Mouse (Mus musculus): Measurements from ENCODE around the gene Fbln2.

Gene Fbln2

DNA sequence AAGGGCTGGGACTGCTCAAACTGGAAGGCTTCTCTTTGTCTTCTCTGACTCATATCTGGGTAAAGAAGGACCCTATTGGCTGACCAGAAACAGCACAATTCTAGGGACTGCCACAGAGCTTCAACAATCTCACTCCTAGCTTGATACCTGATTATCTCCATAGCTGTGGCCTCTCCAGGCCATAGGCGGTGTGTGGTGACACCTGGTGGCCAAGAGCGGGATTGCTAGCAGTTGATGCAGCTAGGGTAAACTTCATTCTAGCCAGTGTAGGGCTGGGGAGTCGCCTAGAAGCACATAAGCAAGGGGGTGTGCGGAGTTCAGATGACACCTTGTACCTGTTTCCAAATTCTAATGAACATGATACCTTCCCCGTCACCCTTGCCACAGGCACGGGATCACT lies 69.0 kb downstream of the Fbln2 start:
- peak; percentile 64 for DNase-seq (ENCODE audit: low spot score)

DNA sequence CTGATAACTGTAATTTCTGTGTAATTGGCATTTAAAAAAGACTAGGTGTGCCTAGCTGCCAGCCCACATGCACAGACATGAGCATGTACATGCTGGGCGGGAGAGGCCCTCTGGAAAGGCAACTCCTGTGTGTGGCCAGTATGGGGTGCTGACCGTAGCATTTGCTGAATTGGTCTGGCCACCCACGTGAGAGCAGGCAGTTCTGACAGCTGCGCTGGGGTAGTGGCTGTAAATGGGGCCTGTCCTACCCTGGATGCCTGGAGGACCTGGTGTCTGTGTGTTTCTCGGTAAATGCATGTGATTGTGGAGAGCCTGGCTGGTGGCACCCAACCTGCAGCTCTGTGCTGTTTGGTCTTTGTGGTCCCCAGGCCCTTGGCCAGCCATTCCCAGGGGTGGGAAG lies 69.5 kb downstream of the Fbln2 start:
- DNase-seq (ENCODE audit: low spot score): no peak

DNA sequence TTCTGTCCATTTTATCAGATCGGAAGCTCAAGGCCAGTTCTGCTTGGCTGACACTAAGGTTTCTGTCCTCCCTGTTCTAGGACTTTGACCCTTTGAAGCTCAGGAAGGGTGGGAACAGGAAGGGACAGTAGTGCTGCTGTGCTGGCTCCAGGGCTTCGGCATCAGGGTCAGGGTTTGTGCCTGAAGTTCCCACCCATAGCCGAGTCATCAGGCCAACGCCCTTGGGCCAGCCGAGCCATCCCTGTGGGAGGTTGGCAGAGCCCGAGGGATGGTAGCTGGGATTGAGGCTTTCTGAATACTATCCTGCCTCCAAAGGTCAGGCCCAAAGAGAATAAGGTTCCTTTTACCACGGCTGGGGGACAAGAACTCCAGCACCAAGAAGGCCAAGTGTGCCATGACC lies 70.8 kb downstream of the Fbln2 start:
- no peak for DNase-seq (ENCODE audit: low spot score)

DNA sequence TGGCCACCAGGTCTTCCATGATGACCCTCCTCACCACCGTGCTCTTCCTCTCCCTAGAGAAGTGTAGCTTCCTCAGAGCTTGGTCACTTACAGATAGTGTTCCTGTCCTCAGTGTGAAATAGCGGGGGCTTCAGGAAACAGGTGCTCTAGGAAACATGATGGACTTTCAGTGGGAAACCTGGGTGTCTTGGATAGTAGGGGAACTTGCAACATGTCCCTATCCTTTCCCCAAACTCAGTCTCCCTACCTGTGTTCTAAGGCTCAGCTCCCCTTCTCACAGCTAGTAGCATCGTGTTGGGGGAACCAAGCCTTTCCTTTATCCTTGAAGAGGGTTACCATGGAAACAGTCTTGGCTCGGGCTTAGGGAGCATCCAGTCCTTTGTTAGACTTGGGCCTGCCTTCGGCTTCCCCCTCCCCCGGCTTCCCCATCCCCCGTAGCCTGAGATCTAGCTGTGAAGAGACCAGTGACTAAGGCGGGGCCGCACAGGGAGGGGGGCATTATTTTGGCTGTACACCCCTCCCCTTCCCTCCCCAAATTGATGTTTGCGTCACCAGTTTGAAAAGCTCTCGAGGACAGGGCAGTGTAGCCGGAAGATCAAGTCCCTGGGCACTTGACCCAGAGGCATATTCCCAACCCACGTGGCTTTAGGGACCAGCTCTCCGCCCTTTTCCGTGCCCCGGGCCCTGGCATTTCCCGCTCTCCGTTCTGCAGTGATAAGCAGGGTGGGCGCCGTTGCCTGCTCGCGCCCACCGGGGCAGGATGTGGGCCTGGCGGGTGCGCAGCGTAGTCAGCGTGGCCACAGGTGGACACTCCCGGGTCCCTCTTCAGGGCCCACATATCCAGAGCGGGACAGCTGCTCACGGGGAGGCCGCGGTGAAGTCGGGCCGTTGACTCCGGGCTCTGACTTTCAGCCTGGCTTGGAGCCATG lies 72.5 kb downstream of the Fbln2 start:
- DNase-seq (ENCODE audit: low spot score): no peak

DNA sequence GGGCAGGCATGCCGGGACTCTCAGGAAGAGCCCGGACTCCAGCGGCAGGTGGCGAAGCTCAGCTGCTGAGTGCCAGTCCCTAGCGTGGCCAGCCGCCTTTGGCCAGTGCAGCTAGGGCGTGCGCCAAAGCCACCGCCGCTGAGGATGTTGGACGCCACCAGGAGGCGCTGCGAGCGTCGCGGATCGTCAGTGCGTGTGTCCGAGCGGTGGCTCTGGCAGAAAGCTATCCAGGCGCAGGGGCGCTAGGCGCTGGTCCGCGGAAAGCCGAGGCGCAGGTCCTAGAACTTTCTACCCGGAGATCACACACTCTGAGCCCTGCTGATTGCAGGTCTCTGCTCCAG lies 73.2 kb downstream of the Fbln2 start:
- DNase-seq (ENCODE audit: low spot score): no peak

DNA sequence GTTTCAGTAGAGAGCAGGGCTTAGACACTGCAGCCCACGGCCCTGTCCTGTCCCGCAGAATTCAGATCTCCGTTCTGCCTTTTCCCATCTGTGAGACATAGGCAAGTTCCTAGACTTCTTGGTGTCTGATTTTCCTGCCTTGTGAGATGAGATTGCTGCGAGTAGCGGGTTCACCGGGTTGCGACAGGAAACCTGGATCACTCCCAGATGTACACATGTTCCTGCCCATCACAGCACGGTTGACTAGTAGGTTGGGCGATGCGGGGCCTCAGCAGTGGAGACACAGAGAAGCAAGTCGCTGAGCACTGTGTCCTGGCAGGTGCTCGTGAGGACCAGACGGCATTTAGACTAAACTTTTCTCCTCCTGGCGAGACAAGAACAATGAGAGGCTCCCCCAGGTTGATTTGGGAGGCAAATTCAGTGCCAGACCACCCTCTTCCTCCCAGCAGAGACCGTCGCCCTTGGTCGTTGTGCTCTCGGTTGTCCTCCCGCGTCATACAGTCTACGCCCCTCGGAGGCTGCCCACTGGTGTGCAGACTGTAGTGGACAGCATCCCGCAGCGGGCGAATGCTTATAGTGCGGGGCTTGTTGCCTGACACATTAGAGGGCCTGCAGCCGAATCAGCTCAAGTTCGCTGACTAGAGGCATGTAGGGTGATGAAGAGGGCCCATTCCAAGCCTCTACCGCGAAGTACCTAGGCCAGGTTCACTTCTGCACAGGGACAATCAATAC lies 73.7 kb downstream of the Fbln2 start:
- DNase-seq (ENCODE audit: low spot score): no peak

DNA sequence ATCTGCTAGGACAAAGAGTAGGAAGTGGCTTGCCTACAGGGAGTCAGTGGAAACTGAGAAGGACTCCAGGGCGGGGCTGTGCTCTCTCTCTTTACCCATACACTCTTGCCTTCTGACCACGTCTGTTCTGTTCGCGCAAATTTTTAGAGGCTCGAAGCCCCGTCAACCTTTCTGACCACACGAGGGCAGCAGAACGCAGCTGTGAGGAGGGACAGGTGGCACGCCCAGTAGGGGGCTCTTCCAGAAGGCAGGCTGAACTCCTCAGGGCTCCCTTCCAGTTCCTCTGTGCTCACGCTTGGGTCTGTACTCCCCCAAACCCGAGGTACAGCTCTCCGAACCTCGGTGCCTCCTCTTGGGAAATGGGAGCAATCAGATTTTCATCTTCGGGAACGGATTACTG lies 74.4 kb downstream of the Fbln2 start:
- DNase-seq (ENCODE audit: low spot score): peak; percentile 19

DNA sequence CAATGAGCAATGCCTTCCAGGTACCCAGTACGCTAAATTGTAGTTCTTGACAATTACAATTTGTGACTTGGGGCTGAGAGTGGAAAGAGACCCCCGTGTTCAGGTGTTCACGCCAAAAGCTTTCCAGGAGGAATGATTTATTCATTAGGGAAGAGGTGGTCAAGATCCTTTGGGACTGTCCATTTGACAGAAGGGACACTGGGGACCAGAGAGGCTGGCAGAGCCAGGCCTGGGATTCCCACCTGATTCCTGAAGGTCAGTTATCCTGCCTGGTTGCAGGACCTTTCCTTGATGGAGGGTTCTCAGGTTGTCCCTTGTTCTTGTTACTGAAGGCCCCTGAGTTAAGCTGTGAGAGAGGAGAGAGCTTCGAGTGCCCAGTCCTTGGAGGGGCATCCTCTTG lies 74.9 kb downstream of the Fbln2 start:
- DNase-seq (ENCODE audit: low spot score): no peak

DNA sequence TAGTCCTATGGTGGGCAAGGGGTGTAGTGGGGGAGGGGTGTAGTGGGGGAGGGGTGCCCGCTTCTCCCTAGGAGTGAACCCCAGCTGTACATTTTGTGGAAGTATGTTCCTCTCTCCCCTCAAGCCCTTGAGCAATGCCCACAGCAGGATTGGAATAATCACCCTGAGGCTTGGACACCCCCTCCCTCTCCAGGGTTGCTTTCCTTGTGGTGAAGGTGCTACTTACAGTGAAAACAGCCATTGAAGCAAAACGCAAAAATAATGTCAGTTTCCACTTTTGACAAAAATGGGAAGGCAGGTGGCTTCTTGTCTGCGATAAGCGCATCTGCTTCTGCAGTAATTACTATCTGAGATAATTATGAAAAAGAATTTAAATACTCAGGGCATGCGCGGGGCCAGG lies 75.4 kb downstream of the Fbln2 start:
- DNase-seq (ENCODE audit: low spot score): no peak

DNA sequence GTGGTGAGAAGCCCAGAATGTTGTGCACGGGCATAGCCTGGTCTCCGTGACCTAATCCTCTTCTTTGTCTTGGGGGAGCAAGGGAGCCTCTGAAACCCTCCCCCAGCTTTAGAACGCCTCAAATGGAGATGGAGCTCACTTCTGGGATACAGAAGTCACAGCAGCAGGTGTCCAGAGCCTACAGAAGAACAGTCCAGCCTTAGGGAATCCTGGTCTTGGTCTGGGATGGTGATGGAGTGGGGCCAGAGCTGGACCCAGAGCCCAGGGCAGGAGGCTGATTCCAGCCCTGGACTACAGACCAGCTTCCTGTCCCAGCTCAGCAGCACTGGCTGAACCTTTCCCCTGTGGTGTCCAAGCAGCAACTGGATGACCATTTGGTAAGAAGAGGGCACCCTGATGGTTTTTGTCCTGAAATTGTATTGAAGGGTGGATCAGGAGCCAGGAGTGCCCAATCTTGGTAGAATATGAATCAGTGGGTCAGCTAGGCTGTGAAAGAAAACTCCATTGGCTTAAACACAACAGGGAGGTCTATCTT lies 76.1 kb downstream of the Fbln2 start:
- DNase-seq (ENCODE audit: low spot score): no peak

DNA sequence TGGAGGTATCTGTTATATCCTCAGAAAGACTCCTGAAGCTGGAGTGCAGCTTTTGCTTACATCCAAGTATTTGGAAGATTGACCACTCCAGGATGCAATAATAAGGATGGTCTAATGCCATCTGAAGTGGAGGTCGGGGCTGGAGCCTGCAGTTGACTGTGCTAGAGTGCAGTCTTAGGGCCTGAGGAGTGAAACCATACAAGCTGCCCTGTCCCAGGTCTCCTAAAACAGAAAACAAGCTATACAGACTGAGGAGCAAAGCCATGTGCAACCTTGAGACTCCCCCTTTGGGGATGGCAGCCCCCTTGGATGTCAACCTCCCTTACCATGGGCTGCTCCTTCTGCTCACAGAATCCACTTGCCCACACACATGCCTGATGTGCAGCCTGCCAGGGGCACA lies 76.7 kb downstream of the Fbln2 start:
- no peak for DNase-seq (ENCODE audit: low spot score)

DNA sequence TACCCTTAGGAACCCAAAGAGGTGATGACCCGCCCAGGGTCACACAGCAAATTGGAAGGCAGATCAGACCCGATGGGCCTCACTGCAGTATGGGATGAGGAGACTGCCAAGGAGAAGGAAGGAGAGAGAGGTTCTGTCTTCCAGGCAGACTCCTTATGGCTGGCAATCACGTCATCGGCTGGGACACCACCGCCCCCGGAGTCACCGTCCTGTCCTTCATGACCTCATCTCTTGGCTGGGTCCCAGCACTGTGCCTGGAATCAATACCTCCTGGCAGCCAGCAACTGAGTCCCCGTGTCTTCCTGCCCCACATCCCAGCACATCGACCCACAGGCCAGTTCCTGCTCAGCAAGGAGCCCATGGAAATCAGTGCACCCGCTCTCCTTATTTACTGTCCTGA lies 78.7 kb downstream of the Fbln2 start:
- no peak for DNase-seq (ENCODE audit: low spot score)

DNA sequence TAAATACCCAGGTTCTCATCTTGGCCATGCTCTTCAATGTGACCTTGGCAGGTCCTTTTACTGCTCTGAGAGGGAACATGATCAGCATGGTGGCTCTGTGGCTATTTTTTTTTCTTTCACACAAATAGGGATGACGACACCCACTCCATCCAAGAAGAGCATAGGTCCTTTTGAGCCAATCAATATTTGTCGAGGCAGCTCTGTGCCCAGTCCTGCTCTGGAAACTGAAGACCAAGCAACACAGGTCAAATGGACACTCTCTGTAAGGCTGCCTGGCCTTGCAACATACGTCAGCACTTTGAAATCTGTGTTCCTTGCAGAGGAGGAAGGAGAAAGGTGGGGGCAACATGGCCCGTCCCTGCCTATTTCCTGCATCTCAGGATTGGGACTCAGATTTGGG lies 83.2 kb downstream of the Fbln2 start:
- no peak for DNase-seq (ENCODE audit: low spot score)

DNA sequence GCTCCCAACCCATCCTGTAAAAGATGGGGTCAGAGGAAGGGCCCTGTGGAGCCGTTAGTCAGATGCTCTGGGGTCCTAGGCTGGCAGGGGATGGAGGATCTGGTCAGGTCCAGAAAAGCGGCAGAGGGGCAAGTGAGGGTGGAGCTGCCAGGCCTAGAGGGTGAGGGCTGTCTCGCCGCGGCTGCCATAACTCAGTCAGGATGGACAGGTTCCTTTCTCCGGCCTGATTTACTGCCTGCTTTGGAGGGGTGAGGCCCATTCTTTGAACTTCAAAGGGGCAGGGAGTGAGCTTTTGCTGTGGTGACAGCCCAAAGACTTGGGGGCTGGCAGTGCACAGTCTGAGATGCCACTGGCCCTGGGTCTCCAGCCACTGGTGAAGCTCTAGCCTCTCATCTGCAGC lies 86.6 kb downstream of the Fbln2 start:
- no peak for DNase-seq (ENCODE audit: low spot score)

DNA sequence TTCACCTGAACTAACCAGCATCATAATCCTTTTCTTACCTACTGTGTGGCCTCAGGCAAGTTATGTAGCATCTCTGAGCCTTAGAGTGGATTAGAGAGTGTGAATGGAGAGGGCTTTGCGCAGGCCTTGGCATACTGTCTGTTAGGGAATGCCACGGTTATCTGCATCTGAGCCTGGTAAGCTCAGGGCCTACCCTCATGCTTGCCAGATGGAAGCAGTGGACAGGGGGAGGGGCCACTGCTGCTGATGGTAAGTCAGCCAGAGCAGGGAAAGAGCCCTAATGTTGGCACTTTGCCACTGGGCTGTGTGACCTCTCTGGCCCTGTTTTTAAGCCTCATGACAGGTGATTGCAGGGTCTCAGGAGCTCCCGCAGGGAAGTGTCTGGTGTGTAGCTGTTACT lies 87.8 kb downstream of the Fbln2 start:
- DNase-seq (ENCODE audit: low spot score): no peak

DNA sequence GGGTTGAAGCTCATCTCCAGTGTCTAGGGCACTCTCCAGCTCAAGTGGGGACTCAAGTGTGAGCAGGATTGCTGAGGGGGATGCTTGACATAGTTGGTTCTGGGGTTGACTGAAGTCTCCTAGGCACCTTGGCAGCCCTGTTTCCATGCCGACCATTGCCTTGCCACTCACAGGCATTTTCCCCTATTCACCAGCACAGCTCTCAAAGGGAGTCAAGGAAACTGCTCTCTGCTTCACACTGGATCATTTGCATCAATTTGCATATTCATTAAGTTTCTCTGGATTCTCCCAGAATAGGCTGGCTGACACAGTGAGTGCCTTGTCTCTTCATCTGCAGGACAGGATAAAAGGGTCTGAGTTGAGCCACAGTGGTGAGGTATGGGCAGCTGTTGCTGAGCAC lies 89.6 kb downstream of the Fbln2 start:
- DNase-seq (ENCODE audit: low spot score): no peak

DNA sequence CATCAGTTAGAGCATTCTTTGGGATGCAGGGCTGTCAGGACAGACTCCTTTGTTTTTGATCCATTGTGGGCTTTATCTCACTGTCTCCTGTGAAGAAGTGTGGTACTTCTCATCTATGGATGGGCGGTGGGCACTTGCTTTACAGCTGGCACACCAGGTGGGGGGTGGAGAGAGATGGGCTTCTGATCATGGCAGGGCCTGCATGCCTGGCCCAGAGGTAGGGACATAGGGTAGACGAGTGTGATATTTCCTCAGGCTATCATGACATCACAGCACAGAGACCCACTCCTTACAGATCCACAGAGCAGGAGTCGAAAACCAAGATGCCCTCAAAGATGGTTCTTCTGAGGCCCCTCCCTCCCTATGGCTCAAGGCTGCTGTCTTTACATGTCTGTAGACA lies 90.1 kb downstream of the Fbln2 start:
- DNase-seq (ENCODE audit: low spot score): no peak

DNA sequence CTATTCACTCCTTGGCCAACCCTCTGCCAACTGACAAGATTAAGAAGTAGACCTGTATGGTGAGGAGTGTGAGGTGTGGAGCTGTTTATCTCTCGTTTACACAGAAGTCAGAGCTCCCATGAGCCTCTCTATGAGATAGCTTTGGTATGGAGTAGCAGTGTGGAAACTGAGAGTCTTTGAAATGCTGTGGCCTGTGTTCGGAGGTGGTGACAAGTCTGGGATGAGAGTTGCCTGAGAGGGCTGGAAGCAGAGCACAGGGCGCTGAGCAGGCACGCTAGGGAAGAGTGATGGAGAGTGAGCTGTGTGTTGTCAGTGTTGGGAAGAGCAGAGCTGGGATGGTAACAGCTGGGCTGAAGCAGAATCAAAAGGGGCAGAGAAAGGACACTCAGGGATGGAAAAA lies 91.9 kb downstream of the Fbln2 start:
- no peak for DNase-seq (ENCODE audit: low spot score)

DNA sequence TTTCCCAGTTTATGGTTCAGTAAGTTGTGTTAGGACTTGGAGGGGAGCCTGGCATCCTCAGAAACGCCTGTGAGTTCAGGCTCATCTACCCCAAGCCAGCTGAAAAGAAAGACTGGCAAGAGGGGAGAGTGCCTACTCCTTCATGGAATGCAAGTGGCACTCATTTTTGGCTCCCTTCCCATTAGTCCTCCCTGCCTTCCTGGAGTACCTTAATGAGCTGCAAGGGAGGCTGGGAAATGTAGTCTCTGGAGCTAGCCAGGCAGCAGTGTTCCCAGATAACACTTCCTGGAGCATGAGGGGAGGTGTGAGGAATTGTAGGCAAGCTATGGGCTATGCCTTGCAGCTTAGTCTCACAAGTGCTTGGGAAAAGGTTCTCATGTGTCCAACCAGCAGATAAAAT lies 95.7 kb downstream of the Fbln2 start:
- no peak for DNase-seq (ENCODE audit: low spot score)

DNA sequence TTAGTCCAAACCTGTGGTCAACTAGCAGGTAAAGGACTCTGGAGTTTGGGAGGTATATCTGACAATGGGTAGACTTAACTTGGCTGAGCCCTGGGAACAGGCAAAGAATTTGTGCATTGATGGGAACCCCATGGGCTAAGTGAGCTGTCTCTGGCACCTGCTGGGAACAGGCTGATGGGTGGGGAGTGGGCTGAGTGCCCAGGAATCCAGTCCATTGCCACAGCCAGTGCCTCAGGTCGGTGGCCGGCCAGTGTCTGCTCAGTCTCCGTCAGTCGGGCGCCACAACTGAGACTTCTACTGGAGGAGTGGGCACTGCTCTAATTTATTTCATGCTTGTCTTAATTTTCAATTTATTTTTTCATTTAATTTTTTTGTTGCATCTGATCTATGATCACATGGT lies 98.9 kb downstream of the Fbln2 start:
- DNase-seq (ENCODE audit: low spot score): no peak

DNA sequence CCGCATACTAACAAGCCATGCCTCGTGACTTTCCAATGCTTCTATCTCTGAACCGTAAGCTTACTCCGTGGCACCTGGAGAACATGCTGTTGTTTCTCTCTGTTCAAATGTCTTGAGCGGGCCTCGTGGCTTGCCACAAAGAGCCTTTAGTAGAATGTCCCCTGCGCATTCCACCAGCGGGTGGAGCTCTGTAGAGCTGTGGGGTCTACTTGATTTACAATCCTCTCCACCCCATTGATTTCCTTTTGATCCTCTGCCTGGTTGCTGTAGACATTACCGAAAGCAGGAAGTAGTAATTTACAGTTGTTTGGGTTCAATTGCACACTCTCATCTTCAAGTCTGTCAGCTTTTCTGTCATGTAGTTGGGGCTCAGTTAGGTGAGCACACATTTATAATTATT lies 100.2 kb downstream of the Fbln2 start:
- DNase-seq (ENCODE audit: low spot score): no peak
